Mouse (Mus musculus) 416B (cell line): ENCODE measurements at regions not wholly inside any gene's neighbourhood (a gene's known extent, or its start where the extent isn't known, plus 50 kb on each side); places are given as distances from the start of the nearest gene placed in this dataset.
"Not testable (repeated sequence)": the region's sequence is repeated elsewhere in the genome, so short reads cannot be mapped to it uniquely, and the experiment has no call there.

Experiments used
- DNase-seq: peaks from one replicate; pipeline ENCODE4 v3.0.0; 2011; ENCODE audit warnings: low read depth

DNA sequence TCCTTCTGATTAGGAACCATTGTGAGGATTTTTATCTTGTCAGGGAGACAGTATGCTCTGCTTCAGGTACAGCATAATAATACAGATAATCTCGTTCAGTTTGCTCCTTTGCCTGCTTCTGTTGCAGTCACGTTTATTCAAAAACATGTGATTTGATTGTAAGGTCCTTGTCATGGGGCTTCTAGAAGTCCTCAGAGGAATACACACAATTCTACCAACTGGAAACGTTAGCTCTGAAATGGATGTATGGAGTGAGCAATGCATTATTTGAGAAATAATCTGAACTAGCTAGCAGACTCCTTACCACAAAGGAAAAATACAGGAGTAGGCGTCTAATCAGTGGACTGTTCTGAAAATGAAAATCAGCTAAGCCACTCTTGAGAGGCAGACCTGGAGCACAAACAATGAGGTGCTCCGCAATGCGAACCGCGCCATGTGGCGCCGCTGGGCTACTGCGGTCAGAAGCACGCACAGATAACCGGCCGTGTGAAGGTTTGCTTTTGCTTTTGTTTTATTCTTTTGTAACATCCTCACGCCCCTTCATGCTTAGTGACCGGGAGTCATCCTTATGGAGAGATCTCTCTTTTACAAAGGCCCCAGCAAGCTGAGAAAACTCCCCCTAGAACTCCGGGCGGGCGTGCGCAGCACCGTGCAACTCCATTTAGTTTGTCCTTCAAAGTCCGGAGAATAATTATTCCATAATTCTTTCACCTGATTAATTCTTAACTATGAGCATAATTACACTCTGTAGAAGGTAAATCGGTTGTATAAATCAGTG, 419.7 kb downstream of the Nova1 start:
- DNase-seq, result no peak

DNA sequence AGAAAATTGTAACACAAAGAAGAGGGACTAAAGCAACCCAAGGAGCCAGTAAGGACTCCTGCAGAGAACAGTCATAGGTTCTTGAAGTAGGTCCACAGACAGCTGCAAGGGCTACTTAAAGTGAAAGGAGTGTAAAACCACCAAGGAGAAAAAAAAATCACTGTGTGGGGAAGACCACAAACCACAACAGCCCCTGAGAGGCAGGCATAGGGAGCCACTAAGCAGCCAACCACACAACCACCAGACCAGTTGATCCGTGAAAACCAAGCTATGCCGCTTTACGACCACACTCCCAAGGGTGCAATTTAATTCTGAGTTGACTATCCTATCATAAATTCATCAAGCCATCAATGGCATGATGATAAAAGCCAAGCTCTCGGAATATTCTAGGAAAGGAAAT, 423.5 kb downstream of the Nova1 start:
- DNase-seq, result peak; percentile 11

DNA sequence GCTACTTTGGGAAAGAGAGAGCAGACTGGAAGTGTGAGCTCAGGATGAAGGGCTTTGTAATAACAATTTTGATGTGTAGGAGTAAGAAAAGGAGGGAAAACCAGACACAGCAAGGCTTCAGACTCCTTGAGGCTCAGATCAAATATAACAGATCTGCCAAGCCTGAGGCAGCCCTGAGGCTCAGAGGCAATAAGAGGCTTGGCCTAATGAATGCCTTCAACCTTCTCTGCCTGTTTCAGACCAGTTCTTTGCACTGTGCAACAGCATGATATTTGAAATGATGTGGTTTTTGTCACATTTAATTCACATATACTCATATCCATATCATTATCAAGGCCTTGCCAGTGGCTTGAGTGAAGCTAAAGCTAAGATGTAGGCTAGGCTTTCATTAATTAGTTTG, 425.0 kb downstream of the Nova1 start:
- no peak for DNase-seq

DNA sequence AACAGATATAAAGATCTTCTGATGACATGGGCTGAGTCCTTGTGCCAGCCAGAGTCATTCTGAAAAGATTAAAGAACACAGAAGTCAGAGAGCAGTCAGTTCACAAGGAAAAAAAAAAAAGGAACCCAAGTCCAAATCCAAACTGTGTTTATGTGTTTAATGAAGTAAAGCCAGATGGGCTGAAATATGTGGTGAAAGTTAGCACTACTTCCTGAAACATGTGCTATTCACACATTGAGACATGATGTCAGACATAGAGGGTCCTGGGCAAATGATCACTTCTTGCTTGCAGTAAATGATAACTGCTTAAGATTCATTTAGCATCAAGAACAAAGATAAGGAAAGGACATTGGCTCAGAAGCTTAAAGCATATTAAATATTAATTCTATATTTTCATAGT, 439.8 kb downstream of the Nova1 start:
- DNase-seq, result no peak

DNA sequence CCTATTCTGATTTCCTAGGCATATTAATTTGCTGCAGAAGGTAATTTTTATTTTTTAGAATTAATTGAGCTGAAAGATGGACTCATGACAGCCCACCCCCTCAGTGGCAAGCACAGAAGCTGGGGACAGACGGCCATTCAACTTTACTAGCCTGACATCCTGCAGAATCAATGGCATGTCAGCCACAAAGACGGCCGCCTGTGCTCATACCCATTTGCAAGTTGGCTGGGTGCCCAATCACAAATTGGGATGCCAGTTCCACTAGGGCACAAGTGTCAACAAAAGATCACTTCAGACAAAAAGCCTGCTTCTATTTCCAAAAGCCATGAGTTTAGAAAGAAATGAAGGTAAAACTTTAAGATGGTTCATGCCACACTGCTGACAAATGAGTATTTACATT, 447.0 kb downstream of the Nova1 start:
- no peak for DNase-seq

DNA sequence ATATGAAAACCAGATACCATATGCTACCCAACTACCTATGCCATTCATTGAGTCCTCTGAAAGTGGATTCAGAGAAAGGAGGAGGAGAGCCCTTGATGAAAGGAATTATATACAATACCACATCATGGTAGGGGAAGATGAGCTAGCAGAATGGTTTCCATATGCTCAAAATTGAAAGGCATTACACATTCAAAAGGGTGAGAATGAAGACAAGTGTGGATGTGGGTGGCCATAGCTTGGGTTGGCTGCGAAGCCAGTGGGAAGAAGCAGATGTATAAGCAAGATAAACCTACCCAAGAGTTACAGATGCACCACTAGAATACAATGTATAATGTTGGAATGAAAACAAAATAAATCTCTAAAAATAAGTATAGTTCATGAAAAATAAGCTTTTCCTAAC, 485.4 kb downstream of the Nova1 start:
- DNase-seq, result no peak

DNA sequence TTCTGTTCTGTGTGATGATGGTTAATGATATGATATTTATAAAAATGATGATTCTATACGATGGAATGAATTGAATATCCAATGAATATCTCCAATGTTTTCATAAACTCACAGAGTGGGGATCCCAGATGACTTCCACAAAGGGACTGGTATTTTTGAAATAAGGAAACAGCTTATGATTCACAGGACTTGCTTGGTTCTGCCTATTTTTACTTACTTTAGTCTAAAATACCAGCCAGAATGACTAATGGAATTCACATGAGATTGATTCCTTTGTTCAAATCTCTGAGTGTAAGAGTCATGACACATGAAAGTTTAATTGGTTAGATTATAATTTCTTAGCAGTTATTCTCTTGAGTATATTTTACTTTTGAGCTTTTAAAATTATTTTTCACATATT, 490.9 kb downstream of the Nova1 start:
- DNase-seq, result no peak

DNA sequence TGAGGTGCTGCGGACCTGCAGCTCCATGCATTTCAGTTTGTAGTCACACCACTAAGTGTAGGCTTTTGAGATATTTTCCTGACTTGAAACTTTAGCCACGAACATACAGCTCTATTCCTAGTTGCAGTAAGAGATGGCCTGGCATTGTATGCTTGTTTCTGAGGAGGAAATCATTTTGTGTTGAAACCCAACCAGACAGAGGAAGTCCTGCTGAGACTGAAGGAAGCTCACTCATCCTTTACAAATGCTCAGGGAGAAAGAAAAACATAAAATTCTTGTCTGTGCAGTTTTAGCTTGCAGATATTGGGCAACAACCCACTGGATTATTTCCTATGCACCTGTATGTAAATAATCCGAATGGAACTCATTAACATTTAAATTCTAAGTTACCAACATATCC, 495.5 kb downstream of the Nova1 start:
- DNase-seq, result no peak

DNA sequence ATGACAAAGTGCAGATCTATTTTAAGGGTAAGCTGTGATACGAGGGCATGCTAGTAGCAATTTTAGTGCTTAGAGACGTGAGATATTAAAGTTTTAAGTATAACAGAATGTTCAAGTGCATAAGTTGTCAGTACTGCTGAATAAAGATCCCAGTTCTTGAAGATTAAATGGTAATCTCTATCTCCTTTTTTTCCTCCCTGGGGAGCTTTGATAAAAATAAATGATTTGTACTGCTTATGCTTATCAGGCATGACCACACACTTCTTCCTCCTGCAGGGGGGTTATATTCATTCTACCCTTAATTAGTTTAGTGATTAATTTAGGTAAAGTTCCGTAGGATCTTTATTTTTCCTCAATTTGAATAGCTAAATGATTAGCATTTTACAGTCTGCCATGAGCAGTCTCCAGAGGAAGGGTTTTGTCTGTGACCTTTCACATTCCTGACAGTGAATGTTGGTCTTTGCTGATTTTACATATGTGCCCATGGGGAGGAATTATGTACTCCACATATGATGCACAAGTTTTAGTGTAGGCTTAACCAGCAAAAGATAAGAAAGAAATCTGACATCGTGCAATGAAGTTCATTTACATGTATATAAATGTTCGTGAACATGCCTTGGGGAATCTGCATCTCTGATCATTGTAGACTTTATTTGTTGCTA, 515.5 kb downstream of the Nova1 start:
- no peak for DNase-seq

DNA sequence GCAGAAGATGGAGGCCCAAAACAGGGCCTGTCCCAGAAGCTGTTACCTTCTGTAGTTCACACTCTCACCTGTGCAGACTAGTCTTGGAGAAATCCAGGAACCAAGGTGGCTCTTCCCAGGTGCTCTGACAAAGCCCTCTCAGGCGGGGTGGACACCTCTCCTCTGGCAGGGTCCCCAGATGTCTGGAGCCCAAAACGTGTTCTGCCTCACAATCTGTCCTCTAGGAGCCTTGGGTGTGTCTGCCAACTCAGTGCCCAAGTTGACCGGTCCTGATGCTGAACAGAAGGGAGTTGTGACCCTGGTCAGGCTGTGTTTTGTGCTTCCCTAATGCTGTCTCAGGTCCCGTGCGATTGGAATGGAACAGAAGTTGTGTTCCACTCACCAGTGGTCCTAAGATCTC, 519.8 kb downstream of the Nova1 start:
- no peak for DNase-seq

DNA sequence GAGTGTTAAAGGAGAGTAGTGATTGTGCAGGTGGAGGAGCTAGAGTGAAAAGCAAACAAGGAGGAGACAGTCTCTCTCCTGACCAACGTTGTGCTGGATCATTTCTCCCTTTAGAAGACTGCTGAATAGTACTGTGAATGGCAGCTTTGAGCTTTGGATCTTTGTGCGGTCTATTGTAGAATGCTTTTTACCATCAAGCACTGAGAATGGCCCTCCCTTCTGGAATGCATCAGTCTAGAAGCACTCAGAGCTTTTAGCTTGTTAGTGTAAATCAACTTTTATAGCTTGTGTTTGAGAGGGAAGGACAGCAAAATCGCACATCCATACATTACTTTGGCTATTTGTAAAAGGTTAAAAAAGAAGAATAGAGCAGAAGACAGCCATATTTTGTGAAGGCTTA, 534.2 kb downstream of the Nova1 start:
- no peak for DNase-seq

DNA sequence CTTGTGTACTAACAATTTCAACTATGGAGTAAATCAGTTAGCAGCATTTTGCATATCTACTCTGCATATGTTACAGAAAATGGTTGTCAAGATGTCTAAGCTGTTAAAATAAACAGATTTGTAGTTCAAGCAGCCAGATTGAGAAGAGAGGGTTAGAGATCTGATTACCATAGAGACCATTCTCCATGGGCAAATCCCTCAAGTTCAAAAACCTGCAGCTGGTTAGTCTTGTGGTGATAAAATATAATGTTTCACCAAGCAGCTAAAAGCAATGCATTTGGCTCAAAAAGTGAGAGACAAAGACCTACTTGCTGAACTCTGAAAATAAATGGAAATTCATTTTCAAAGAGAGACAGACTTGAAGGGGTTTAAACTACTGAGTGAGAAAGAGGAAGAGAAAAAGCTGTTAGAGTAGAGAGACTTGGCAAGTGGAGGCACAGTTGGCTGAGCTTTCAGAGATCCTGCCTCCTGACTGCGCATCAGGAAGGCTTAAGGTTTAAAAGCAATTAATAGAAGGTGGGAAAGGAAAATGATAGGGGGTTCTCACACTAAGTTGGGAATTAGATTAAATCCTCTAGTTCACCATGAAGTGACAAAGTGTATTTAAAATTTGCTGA, 570.2 kb downstream of the Nova1 start:
- DNase-seq, result no peak

DNA sequence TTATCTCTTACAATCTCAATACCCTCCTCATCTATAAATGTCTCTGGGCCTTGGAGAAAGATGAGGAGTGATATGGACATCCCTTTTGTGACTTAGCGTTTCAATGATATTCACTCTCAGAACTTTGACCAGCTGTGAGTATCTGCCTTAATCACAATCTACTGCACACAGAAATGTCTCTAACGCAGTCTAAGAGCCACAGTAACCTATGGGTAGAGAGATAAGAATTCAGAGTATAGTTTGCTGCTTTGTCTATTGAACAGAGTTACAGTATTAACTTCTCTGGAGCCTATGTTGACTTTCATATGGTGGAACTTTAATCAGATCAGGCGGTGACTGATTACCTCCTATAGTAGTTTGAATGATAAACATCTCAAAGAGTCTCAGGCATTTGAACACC, 573.8 kb downstream of the Nova1 start:
- DNase-seq, result no peak

DNA sequence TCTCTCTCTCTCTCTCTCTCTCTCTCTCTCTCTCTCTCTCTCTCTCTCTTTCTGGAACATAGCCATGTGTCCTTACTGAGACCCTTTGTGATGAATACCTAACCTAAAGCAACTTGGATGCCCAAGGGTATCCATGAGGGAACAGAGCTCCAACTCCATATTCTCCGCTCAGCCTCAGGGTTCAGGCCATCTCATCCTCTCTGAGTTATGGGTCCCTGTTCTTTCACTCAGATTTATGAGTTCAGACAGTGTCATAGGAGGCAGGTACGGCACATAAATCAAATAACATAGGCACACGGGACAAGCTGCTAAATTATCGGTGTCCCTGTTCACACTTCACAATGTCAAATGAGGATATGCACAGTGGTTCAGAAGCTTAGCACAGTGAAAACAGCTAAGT, 586.4 kb downstream of the Nova1 start:
- no peak for DNase-seq

DNA sequence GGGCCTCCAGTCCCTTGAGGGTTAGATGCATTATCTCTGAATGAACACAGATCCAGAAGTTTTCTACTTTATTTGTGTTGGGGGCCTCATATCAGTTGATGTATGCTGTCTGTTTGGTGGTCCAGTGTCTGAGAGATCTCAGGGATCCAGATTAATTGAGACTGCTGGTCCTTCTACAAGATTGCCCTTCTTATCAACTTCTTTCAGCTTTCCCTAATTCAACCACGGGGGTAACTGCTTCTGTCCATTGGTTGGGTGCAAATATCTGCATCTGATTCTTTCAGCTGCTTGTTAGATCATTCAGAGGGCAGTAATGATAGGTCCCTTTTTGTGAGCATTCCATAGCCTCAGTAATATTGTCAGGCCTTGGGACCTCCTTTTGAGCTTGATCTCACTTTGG, 603.4 kb downstream of the Nova1 start:
- not testable (repeated sequence) for DNase-seq

DNA sequence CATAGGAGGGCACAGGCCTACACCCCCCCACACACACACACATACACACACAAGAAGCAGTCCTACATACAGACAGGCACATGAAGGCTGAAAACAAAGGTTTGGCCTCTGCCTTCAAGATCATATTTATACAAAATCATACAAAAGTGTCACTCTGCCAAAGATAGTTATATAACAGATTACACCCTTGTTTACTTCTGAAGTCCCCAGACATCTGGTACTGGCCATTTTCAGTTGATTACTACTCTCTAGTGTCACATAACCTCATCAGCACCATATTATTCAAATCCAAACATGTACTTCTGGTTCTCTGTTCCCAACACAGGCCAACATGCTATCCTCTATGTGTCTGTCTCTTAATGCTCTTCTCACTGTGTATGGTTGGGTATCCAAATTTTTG, 619.7 kb downstream of the Nova1 start:
- DNase-seq, result no peak

DNA sequence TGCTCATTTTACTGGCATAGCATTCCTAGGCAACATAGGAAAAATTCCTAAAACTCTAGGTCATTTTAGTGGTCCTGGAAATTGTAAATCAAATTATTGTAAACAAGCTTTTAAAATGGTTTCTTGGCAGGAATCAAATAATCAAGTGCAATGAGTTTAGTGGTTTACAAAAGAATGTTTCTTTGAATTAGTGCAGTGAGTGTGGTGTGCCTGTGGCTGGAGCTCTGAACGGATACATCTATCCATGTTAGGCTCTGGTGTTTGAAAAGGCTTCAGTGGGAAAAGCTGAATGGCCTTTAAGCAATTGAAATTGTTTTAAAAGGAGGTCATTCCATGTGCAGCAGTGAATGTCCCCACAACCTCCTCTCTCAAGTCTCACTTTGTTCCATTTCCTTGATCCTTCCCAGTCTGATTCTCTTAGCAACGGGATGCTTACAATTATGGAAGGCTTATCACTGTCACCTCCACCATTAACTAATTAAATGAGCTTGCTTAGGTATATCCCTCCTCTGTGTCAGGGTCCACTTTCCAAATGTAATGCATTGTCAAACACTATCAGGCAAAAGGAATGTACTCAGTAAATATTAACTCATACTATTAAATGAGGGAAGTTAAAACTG, 621.1 kb downstream of the Nova1 start:
- no peak for DNase-seq

DNA sequence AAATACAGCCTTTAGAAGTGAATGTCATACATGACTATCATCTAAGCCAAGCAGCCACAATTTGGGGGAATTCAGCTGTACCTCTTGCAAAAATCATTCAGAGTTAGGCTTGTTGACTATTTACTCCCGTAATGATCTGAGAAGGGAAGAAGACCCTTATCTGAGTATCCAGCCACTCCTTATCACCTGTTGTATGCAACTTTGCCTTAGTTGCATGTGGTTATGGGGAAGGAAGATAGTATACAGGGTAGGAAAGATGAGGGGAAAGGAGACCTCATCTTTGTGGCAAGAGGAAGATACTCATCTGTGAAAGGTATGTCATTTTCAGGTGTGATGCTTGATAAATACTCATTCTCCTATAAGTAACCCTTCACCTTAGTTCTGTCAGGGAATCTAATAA, 624.6 kb downstream of the Nova1 start:
- DNase-seq, result no peak
